Mouse (Mus musculus) liver, embryonic 14.5 days (tissue): ENCODE measurements around the gene Rap1gap2. TPM values are rescaled to one million over a fixed set of nuclear protein-coding genes. Genes with fewer than 3 reads are reported as not detected.
A peak's percentile ranks its signal among the peaks of the same experiment; 100 is the strongest.

Experiments
- ATAC-seq: fragments of 200-750 bp; cut with Nextera tagmentation; 2 replicates; pipeline ENCODE4 v1.8.0; 2017; ENCODE audit warnings: moderate number of reproducible peaks, mild to moderate bottlenecking, moderate library complexity; ENCODE audit not compliant: insufficient read depth
- DNase-seq, 3 experiments: peaks; one replicate each; pipeline ENCODE4 v3.0.0-alpha.2; 2012 to 2013; ENCODE audit warnings: low read depth in 3 of 3, low spot score in 3 of 3
- H3K27ac ChIP-seq: fragments of 300-500 bp; sonication (generic); 2 replicates; pipeline ENCODE4 v1.5.1; 2014; ENCODE audit warnings: moderate library complexity, mild to moderate bottlenecking, control low read depth, inconsistent platforms
- H3K27me3 ChIP-seq: fragments of 300-500 bp; sonication (generic); 2 replicates; pipeline ENCODE4 v1.6.1; 2014; ENCODE audit warnings: mild to moderate bottlenecking, low read length, moderate library complexity; ENCODE audit not compliant: control insufficient read depth, insufficient read depth
- H3K36me3 ChIP-seq: fragments of 300-500 bp; sonication (generic); replicated peaks from 2 replicates; pipeline ENCODE4 v1.6.1; 2014; ENCODE audit warnings: low read depth; ENCODE audit not compliant: control insufficient read depth, insufficient read depth
- H3K4me1 ChIP-seq, 2 experiments: fragments of 200-500 bp in 1 of 2; fragments of 300-500 bp in 1 of 2; sonication (generic) in 1 of 2; replicated peaks; 2 replicates each; pipeline ENCODE4 v1.6.1; 2012 to 2014; ENCODE audit warnings: antibody characterized with exemption in 1 of 2, inconsistent platforms in 1 of 2, low read length in 1 of 2; ENCODE audit not compliant: control insufficient read depth in 2 of 2, insufficient read depth in 2 of 2
- H3K4me2 ChIP-seq: fragments of 300-500 bp; sonication (generic); 2 replicates; pipeline ENCODE4 v1.6.1; 2014; ENCODE audit warnings: low read depth, mild to moderate bottlenecking, control low read depth, moderate library complexity
- H3K4me3 ChIP-seq, 2 experiments: fragments of 200-500 bp in 1 of 2; fragments of 300-500 bp in 1 of 2; sonication (generic) in 1 of 2; 2 replicates each; pipeline ENCODE4 v1.5.1; 2012 to 2014; ENCODE audit warnings: low read depth in 2 of 2, low read length in 2 of 2, mild to moderate bottlenecking in 2 of 2, control low read depth in 1 of 2, inconsistent platforms in 1 of 2, moderate library complexity in 1 of 2; ENCODE audit not compliant: insufficient read depth in 1 of 2
- H3K9ac ChIP-seq: fragments of 300-500 bp; sonication (generic); replicated peaks from 2 replicates; pipeline ENCODE4 v1.6.1; 2014; ENCODE audit warnings: mild to moderate bottlenecking, control low read depth, moderate library complexity
- H3K9me3 ChIP-seq: fragments of 300-500 bp; sonication (generic); 2 replicates; pipeline ENCODE4 v1.6.1; 2016; ENCODE audit warnings: low read length, mixed read lengths; ENCODE audit not compliant: control insufficient read depth
- CTCF ChIP-seq: IDR thresholded peaks from 2 replicates; pipeline ENCODE4 v1.5.1; 2016; ENCODE audit warnings: antibody characterized with exemption, low read depth, control low read depth
- EP300 ChIP-seq: IDR thresholded peaks from 2 replicates; pipeline ENCODE4 v1.6.1; 2016; ENCODE audit warnings: antibody characterized with exemption, low read depth
- WGBS: fragments of 180-500 bp; shearing (Covaris S2); extraction: QIAGEN DNeasy Blood & Tissue Kit; methylation state at CpG from one replicate; pipeline ENCODE4 v1.1.7; 2014; ENCODE audit not compliant: insufficient replicate concordance; 5-methylcytosine and 5-hydroxymethylcytosine counted together
- polyA plus RNA-seq, 2 experiments: library from polyadenylated mRNA; depleted of rRNA in 1 of 2; stranded (reverse) in 1 of 2; unstranded in 1 of 2; fragments of >200 nt; fragmentation: Nextera tagmentation in 1 of 2; extraction: Ambion mirVana in 1 of 2; gene quantifications; 2 replicates each; pipeline versions ENCODE4 v1.2.1 to v1.2.3; 2012 to 2014

The Rap1gap2 gene
- polyA plus RNA-seq (2012; rRNA removed), result 0.95 and 0.98 TPM in 2 replicates
- 0.56 and 0.71 TPM in 2 replicates for polyA plus RNA-seq (2014; fragmentation: Nextera tagmentation; extraction: Ambion mirVana)

- no peaks in the 10 kb centered on the region for H3K4me1 ChIP-seq
- H3K9me3 ChIP-seq, result no peaks in the 10 kb centered on the region
- H3K27ac ChIP-seq, result no peak within 1 kb of the TSS
- no peaks in the 10 kb centered on the region for H3K36me3 ChIP-seq
- peaks cover 64% of the 10 kb centered on the region for H3K27me3 ChIP-seq
- no peak for TF ChIP-seq EP300
- no peak for TF ChIP-seq CTCF
- 2% methylated on average over 50 of the region's 50 CpGs for WGBS
- H3K9ac ChIP-seq, result no peak within 1 kb of the TSS
- peak within 1 kb of the TSS in 1 of 2 experiments; percentile 44; a peak in 2 of 4 replicates for H3K4me3 ChIP-seq
- ATAC-seq, result no peak
- peak within 1 kb of the TSS; percentile 57 for H3K4me2 ChIP-seq
- no peak for DNase-seq
Measured at GRCm38 (mm10) chr11:74610545-74611176, at the start of gene Rap1gap2. Rap1gap2 (minus strand) TSS chr11:74610915.

DNA sequence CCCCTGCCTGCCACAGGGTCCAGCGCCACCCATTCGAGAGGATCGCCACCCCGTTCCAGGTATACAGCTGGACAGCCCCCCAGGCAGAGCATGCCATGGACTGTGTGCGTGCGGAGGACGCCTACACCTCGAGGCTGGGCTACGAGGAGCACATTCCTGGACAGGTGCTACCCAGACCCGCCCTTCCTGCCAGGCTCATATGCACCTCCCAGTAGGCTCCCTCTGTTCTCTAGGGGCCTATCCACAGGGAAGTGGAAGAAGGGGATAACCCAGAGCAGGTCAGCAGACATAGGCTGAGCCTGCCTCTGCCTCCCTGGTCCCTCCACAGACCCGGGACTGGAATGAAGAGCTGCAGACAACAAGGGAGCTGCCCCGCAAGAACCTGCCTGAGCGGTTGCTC is 49.6 kb upstream of the Rap1gap2 start:
- Histone ChIP-seq H3K4me3 (no peak overlapping the region), H3K27ac (no peak overlapping the region), H3K27me3 (no peaks in the 10 kb centered on the region), H3K9ac (no peak overlapping the region), H3K4me2 (no peak overlapping the region), H3K9me3 (no peaks in the 10 kb centered on the region), H3K4me1 (no peaks in the 10 kb centered on the region), H3K36me3 (peaks cover 75% of the 10 kb centered on the region)
- DNase-seq (no peak), ATAC-seq (no peak)
- TF ChIP-seq EP300 (no peak), CTCF (no peak)
- whole genome bisulfite sequencing, result 85% methylated on average over 13 of the region's 13 CpGs

DNA sequence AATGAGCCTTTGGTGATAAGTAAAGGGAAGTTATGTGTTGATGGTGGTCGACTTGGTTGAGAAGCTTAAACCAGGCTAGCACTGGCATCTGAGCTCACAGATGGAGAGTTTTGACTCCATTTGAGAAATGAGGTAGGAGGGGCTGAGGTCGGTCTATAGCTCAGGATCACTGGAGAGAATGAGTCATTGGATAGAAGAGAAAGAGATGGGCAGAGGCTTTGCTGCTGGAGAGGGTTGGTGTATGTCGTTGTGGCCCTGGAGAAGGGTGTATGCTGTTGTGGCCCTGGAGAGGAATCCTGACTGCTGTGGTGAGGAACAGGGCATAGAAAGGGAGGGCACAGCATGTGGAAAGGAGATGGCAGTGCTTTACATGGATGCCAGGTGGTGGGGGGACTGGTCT is 45.2 kb upstream of the Rap1gap2 start:
- no peak overlapping the region for H3K4me2 ChIP-seq
- H3K36me3 ChIP-seq, result peaks cover 40% of the 10 kb centered on the region
- ATAC-seq (no peak), DNase-seq (no peak)
- no peak for TF ChIP-seq CTCF
- TF ChIP-seq EP300, result no peak
- H3K4me3 ChIP-seq, result no peak overlapping the region
- no peak overlapping the region for H3K9ac ChIP-seq
- WGBS, result 69% methylated on average over 3 of the region's 3 CpGs
- H3K27me3 ChIP-seq, result no peaks in the 10 kb centered on the region
- no peaks in the 10 kb centered on the region for H3K9me3 ChIP-seq
- no peak overlapping the region for H3K27ac ChIP-seq
- H3K4me1 ChIP-seq, result peaks cover 7 to 10% of the 10 kb centered on the region in 2 experiments; a peak in 3 of 4 replicates

DNA sequence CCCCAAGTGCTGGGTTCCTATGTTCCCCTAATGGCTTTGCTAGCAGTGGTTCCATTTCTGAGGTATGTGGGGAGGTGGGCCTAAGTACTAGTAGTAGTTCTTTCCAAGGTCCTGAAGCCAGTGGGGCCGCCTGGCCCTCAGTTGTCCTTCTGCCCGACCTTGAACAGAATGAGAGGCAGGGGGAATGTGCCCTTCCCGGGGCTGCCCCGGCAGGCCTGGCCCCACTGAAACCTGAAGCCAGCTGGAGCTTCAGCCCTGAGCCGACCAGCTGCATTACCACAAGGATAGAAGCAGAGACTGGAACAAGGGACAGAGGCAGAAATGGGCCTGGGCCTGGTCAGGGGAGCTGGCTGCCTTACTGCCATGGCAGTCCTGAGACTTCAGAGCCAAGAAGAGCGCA is 42.7 kb upstream of the Rap1gap2 start:
- Histone ChIP-seq H3K27ac (no peak overlapping the region), H3K9me3 (no peaks in the 10 kb centered on the region), H3K4me1 (peaks cover 15 to 26% of the 10 kb centered on the region in 2 experiments), H3K4me2 (peak overlapping the region; percentile 91), H3K36me3 (peaks cover 17% of the 10 kb centered on the region), H3K9ac (no peak overlapping the region), H3K4me3 (no peak overlapping the region), H3K27me3 (no peaks in the 10 kb centered on the region)
- WGBS, result 65% methylated on average over 6 of the region's 6 CpGs
- no peak for DNase-seq
- ATAC-seq, result no peak
- TF ChIP-seq CTCF (no peak), EP300 (no peak)

DNA sequence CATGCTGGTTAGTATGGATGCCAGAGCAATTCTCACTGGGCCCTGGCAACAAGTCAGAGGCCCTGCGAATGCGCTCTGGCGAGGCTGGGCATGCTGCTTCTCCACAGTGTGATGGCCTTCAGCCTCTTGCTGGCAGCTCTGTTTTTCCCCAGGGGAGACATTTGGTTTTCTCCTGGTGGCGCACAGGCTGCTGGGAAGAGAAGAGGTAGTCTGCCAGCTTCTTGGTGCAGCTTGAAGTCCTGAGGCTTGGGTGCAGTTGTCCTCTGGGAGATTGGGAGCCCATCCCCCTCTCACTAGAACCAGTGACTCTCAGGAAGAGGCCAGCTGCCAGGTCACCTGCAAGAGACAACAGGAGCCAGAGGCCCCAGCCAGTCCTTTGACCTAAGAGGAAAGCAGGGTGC is 42.1 kb upstream of the Rap1gap2 start:
- TF ChIP-seq EP300 (no peak), CTCF (no peak)
- no peaks in the 10 kb centered on the region for H3K9me3 ChIP-seq
- WGBS, result 79% methylated on average over 4 of the region's 4 CpGs
- no peak overlapping the region for H3K9ac ChIP-seq
- no peak overlapping the region for H3K4me3 ChIP-seq
- peak overlapping the region; percentile 91 for H3K4me2 ChIP-seq
- H3K36me3 ChIP-seq, result peaks cover 13% of the 10 kb centered on the region
- no peak overlapping the region for H3K27ac ChIP-seq
- no peaks in the 10 kb centered on the region for H3K27me3 ChIP-seq
- DNase-seq (no peak), ATAC-seq (no peak)
- H3K4me1 ChIP-seq, result peaks cover 17 to 31% of the 10 kb centered on the region in 2 experiments
